Mouse (Mus musculus) limb, embryonic 12.5 days (tissue): ENCODE data around the gene Sept9. TPM values are rescaled to one million over a fixed set of nuclear protein-coding genes. Genes with fewer than 3 reads are reported as not detected.
A peak's percentile ranks its signal among the peaks of the same experiment; 100 is the strongest.
"Not testable (repeated sequence)": the region's sequence is repeated elsewhere in the genome, so short reads cannot be mapped to it uniquely, and the experiment has no call there.

Source experiments
- ATAC-seq: fragments of 200-750 bp; cut with Nextera tagmentation; 2 replicates; pipeline ENCODE4 v1.8.0; 2017; ENCODE audit warnings: low read depth, moderate TSS enrichment; ENCODE audit not compliant: insufficient number of reproducible peaks, insufficient read depth, low FRiP score, low TSS enrichment
- H3K27ac ChIP-seq: fragments of 300-500 bp; sonication (generic); 2 replicates; pipeline ENCODE4 v1.5.1; 2016; ENCODE audit warnings: mild to moderate bottlenecking, moderate library complexity
- H3K27me3 ChIP-seq: fragments of 300-500 bp; sonication (generic); 2 replicates; pipeline ENCODE4 v1.6.1; 2016; ENCODE audit warnings: mild to moderate bottlenecking, moderate library complexity
- H3K36me3 ChIP-seq: fragments of 300-500 bp; sonication (generic); 2 replicates; pipeline ENCODE4 v1.6.1; 2016; ENCODE audit warnings: mild to moderate bottlenecking, moderate library complexity
- H3K4me1 ChIP-seq: fragments of 300-500 bp; sonication (generic); replicated peaks from 2 replicates; pipeline ENCODE4 v1.6.1; 2016
- H3K4me2 ChIP-seq: fragments of 300-500 bp; sonication (generic); 2 replicates; pipeline ENCODE4 v1.6.1; 2016; ENCODE audit warnings: mild to moderate bottlenecking, moderate library complexity
- H3K4me3 ChIP-seq: fragments of 300-500 bp; sonication (generic); replicated peaks from 2 replicates; pipeline ENCODE4 v1.5.1; 2016; ENCODE audit warnings: mild to moderate bottlenecking
- H3K9ac ChIP-seq: fragments of 300-500 bp; sonication (generic); replicated peaks from 2 replicates; pipeline ENCODE4 v1.6.1; 2016; ENCODE audit warnings: mild to moderate bottlenecking, moderate library complexity
- H3K9me3 ChIP-seq: fragments of 300-500 bp; sonication (generic); 2 replicates; pipeline ENCODE4 v1.6.1; 2016; ENCODE audit warnings: mild to moderate bottlenecking, moderate library complexity
- WGBS: fragments of 180-500 bp; shearing (Covaris S2); methylation state at CpG from one replicate; pipeline ENCODE4 v1.1.7; 2016; 5-methylcytosine and 5-hydroxymethylcytosine counted together
- polyA plus RNA-seq: library from polyadenylated mRNA; unstranded; fragments of >200 nt; fragmentation: Nextera tagmentation; extraction: Ambion mirVana; gene quantifications from 2 replicates; pipeline ENCODE4 v1.2.1, GENCODE M21; 2016

Sept9 gene
- polyA plus RNA-seq, 1 experiment from 2014 or later, result 234 TPM

DNA sequence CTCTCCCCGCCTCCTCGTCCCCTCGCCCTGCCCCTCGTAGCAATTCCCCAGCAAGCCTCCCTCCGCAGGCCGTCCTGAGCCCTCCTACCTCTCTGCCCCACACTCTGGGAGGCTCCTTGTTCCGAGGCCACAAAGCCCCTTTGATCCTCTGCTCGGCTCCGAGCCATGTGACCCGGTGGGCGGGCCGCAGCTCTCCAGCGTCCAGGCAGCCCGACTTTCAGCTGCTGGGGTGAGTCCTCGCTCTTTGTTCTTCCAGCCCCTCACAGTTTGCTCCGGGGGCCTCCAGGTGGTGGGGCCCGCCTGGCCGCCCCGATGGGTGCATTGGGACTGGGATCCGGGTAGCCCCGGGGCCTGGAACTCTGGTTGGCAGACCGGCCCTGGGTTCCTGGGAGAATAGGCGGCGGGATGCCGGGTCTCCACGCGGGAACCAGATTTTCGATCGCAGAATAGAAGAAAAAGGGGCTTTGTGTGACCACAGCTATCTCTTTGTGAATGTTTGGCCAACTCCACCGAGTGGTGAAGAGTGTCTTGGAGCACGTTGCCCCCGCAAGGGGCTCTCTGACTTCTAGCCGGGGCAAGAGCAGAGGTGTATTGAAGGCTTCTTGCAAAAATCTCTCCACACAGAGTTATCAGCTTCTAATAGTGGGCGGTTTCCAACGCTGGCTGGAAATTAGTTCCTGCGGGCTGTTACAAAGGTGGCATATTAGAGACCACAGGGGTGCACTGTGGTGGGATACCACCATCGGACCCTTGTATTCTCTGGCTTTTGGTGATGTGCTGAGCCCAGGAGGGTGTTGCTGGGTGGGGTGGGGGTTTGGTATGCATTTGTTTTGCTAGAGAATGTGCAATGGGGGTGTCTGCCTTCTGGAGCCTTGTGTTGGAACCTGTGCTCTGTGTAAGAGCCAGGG is 133.0 kb downstream of the Sept9 start:
- ATAC-seq, result peak; percentile 81
- peak overlapping the region; percentile 67 for H3K4me2 ChIP-seq
- H3K36me3 ChIP-seq, result peaks cover 14% of the 10 kb centered on the region
- peaks cover 59% of the 10 kb centered on the region for H3K4me1 ChIP-seq
- no peaks in the 10 kb centered on the region for H3K27me3 ChIP-seq
- peak overlapping the region; percentile 60 for H3K4me3 ChIP-seq
- peak overlapping the region; percentile 83 for H3K9ac ChIP-seq
- H3K9me3 ChIP-seq, result no peaks in the 10 kb centered on the region
- peak overlapping the region; percentile 96 for H3K27ac ChIP-seq
- under 1% methylated on average over 37 of the region's 37 CpGs for WGBS

- no peak for ATAC-seq
- no peaks in the 10 kb centered on the region for H3K9me3 ChIP-seq
- peak overlapping the region; percentile 96 for H3K27ac ChIP-seq
- 13% methylated on average over 13 of the region's 13 CpGs for WGBS
- peak overlapping the region; percentile 60 for H3K4me3 ChIP-seq
- H3K9ac ChIP-seq, result peak overlapping the region; percentile 83
- H3K4me2 ChIP-seq, result peak overlapping the region; percentile 67
- H3K36me3 ChIP-seq, result peaks cover 14% of the 10 kb centered on the region
- H3K27me3 ChIP-seq, result no peaks in the 10 kb centered on the region
- peaks cover 66% of the 10 kb centered on the region for H3K4me1 ChIP-seq
Observed at GRCm38 (mm10) chr11:117333150-117333715, 133.8 kb downstream of the Sept9 start.

DNA sequence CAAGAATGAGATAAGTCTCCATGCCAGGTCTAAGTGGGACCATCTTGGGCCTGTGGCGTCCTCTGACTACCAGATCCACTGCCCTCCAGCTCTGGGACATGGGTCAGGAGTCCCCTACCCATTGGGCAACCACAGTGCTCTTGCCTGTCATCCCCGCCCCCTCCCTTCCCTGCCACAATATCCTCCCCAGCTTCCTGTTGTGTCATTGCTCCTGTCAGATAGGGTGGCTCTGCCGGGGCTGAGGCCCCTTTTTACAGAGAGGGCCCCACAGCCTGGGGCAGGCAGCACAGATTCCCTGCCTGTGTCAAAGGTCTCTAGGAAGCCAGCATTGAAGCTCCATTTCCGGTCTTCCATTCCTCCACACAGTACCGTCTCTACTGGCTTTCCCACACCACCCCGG is 134.6 kb downstream of the Sept9 start:
- no peaks in the 10 kb centered on the region for H3K27me3 ChIP-seq
- peaks cover 14% of the 10 kb centered on the region for H3K36me3 ChIP-seq
- H3K9ac ChIP-seq, result peak overlapping the region; percentile 34; the same call in 1 of the 2 replicates
- no peaks in the 10 kb centered on the region for H3K9me3 ChIP-seq
- peak overlapping the region; percentile 96 for H3K27ac ChIP-seq
- 45% methylated on average over 6 of the region's 6 CpGs for WGBS
- H3K4me1 ChIP-seq, result peaks cover 75% of the 10 kb centered on the region
- H3K4me2 ChIP-seq, result peak overlapping the region; percentile 67
- no peak for ATAC-seq
- H3K4me3 ChIP-seq, result peak overlapping the region; percentile 60; the same call in 1 of the 2 replicates

- H3K9ac ChIP-seq, result no peak overlapping the region
- ATAC-seq, result no peak
- peaks cover 9% of the 10 kb centered on the region; the same call in 1 of the 2 replicates for H3K36me3 ChIP-seq
- H3K4me2 ChIP-seq, result peak overlapping the region; percentile 67; the same call in 1 of the 2 replicates
- no peaks in the 10 kb centered on the region for H3K9me3 ChIP-seq
- no peaks in the 10 kb centered on the region for H3K27me3 ChIP-seq
- peaks cover 80% of the 10 kb centered on the region for H3K4me1 ChIP-seq
- 85% methylated on average over 2 of the region's 2 CpGs for WGBS
- H3K27ac ChIP-seq, result no peak overlapping the region; the same call in 1 of the 2 replicates
- no peak overlapping the region for H3K4me3 ChIP-seq
Observed at GRCm38 (mm10) chr11:117335146-117335545, 135.7 kb downstream of the Sept9 start.

DNA sequence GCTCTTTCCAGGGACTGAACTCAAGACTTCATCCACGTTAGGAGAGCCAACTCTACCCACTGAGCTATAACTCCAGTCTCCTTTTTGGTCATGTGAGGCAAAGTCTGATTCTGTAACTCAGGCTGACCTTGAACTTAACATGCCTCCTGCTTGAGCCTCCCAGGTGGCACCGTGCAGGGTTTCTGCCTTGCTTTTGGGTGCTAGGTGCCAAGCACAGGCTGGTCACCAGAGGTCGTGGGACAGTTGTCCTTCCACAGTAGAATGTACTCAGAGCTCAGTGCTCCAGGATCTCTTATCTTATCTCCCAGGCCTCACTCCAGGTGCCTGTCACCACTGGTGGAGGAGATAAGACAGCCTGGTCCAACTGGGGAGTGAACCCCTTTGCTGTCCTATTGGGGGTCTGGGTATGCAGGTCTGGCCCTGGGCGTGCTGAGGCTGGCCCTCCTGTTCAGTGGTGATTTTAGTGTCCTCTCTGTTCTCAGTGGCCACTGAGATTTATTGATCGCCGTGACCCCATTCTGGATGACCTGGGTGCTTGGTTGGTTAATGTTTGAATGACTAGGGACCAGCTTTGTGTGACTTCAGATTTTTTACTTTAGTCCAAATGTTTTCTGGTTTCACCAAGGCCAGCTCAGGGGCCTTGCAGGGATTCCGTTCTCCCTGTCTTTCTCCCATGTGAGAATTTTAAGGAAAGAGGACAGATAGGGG is 136.8 kb downstream of the Sept9 start:
- Histone ChIP-seq H3K4me1 (peaks cover 80% of the 10 kb centered on the region), H3K36me3 (peaks cover 18% of the 10 kb centered on the region), H3K27me3 (no peaks in the 10 kb centered on the region), H3K4me3 (no peak overlapping the region), H3K4me2 (no peak overlapping the region), H3K27ac (no peak overlapping the region), H3K9ac (no peak overlapping the region), H3K9me3 (no peaks in the 10 kb centered on the region)
- WGBS, result 90% methylated on average over 7 of the region's 7 CpGs
- ATAC-seq, result no peak

GRCm38 (mm10) chr11:117337749-117338148 is 138.3 kb downstream of the Sept9 start:
- Histone ChIP-seq H3K4me3 (no peak overlapping the region), H3K4me1 (peaks cover 80% of the 10 kb centered on the region), H3K27me3 (no peaks in the 10 kb centered on the region), H3K36me3 (peaks cover 18% of the 10 kb centered on the region), H3K4me2 (no peak overlapping the region), H3K9me3 (no peaks in the 10 kb centered on the region), H3K9ac (no peak overlapping the region), H3K27ac (0 out of 2 replicates have a peak overlapping the region, but pooled peaks have one; percentile 23)
- no peak for ATAC-seq
- WGBS, result 94% methylated on average over 9 of the region's 9 CpGs

- H3K4me2 ChIP-seq, result peak overlapping the region; percentile 23; the same call in 1 of the 2 replicates
- no peaks in the 10 kb centered on the region for H3K27me3 ChIP-seq
- H3K36me3 ChIP-seq, result peaks cover 18% of the 10 kb centered on the region
- WGBS, result 59% methylated on average over 8 of the region's 8 CpGs
- H3K4me3 ChIP-seq, result no peak overlapping the region
- 0 out of 2 replicates have a peak overlapping the region, but pooled peaks have one; percentile 23 for H3K27ac ChIP-seq
- H3K4me1 ChIP-seq, result peaks cover 80% of the 10 kb centered on the region
- ATAC-seq, result no peak
- no peaks in the 10 kb centered on the region for H3K9me3 ChIP-seq
- H3K9ac ChIP-seq, result 0 out of 2 replicates have a peak overlapping the region, but pooled peaks have one; percentile 4
Observed at GRCm38 (mm10) chr11:117338503-117338902, 139.0 kb downstream of the Sept9 start.

DNA sequence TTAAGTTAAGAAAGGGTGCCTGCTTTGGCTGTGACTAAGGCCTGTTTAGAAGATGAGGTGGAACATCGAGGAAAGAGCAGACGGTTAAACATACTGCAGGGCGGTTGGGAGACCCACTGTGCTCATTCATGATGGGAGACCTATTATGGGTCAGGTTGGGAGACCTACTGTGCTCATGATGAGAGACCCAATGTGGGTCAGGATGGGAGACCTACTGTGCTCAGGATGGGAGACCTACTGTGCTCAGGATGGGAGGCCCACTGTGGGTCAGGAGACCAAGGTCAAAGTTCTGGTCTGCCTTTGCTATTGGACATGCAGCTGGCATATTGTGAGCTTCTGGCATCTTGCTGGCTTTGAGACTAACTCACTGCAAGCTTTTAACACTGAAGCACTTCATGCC is 139.6 kb downstream of the Sept9 start:
- Histone ChIP-seq H3K27ac (no peak overlapping the region), H3K36me3 (peaks cover 18% of the 10 kb centered on the region), H3K4me2 (no peak overlapping the region)

DNA sequence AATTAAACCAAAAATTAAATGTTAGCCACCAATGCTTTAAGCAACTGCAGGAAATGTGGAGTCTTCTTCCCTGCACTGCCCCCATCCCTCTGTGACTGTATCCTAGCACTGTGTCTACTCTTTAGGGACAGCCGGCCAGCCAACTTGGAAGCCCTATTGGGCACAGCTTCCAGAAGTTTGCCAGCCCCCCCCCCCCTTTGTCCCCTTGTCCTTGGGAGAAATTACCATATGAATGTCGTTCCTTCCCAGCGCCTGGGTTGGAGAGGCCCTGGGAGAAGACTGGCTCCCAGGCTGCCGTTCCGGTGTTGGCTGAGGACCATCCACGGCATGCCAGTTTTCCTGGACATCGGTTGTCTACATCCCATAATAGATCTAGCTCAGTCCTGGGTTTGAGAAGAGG is 141.8 kb downstream of the Sept9 start:
- 63% methylated on average over 7 of the region's 7 CpGs for WGBS
- no peak overlapping the region for H3K4me3 ChIP-seq
- H3K9ac ChIP-seq, result no peak overlapping the region
- peaks cover 90% of the 10 kb centered on the region for H3K4me1 ChIP-seq
- no peak overlapping the region for H3K4me2 ChIP-seq
- H3K27me3 ChIP-seq, result no peaks in the 10 kb centered on the region
- peaks cover 14% of the 10 kb centered on the region for H3K36me3 ChIP-seq
- H3K9me3 ChIP-seq, result no peaks in the 10 kb centered on the region
- no peak overlapping the region; the same call in 1 of the 2 replicates for H3K27ac ChIP-seq
- ATAC-seq, result no peak

More for the DNA sequence above, 139.6 kb downstream of the Sept9 start:
- Histone ChIP-seq H3K27me3 (no peaks in the 10 kb centered on the region), H3K4me1 (peaks cover 80% of the 10 kb centered on the region), H3K4me3 (no peak overlapping the region), H3K9me3 (no peaks in the 10 kb centered on the region), H3K9ac (no peak overlapping the region)
- 85% methylated on average over 3 of the region's 3 CpGs for WGBS
- ATAC-seq, result no peak

- Histone ChIP-seq H3K9me3 (no peaks in the 10 kb centered on the region), H3K27me3 (no peaks in the 10 kb centered on the region), H3K27ac (no peak overlapping the region), H3K4me1 (peaks cover 97% of the 10 kb centered on the region), H3K4me3 (no peak overlapping the region), H3K9ac (no peak overlapping the region), H3K4me2 (no peak overlapping the region), H3K36me3 (peaks cover 13% of the 10 kb centered on the region; the same call in 1 of the 2 replicates)
- no peak for ATAC-seq
- WGBS, result 94% methylated on average over 7 of the region's 7 CpGs
Observed at GRCm38 (mm10) chr11:117342076-117342475, 142.6 kb downstream of the Sept9 start.

GRCm38 (mm10) chr11:117342490-117342889 is 143.0 kb downstream of the Sept9 start:
- ATAC-seq, H3K27ac ChIP-seq, H3K27me3 ChIP-seq, H3K4me2 ChIP-seq, H3K4me3 ChIP-seq, H3K9me3 ChIP-seq, H3K9ac ChIP-seq: not testable (repeated sequence)
- H3K4me1 ChIP-seq, result peaks cover 97% of the 10 kb centered on the region
- peaks cover 13% of the 10 kb centered on the region; the same call in 1 of the 2 replicates for H3K36me3 ChIP-seq
- WGBS, result 89% methylated on average over 6 of the region's 6 CpGs
